Mouse (Mus musculus): ENCODE results near the gene Ngdn. TPM values are rescaled to one million over a fixed set of nuclear protein-coding genes. Genes with fewer than 3 reads are reported as not detected.

The Ngdn gene
- polyA plus RNA-seq, 1 experiment, result 17.0 TPM

GRCm38 (mm10) chr14:55063581-55064381 is 48.5 kb downstream of the Ngdn start:
- Histone ChIP-seq H3K4me3 (replicated peaks; ENCODE audit: extremely low read depth, low read depth, low read length) (no peak overlapping the region), H3K4me1 (ENCODE audit: control insufficient read depth, insufficient read depth, low read length) (no peaks in the 10 kb centered on the region)
- TF ChIP-seq CTCF (IDR thresholded peaks at IDR 0.05; ENCODE audit: insufficient read depth, low read length) (no peak), POLR2A (IDR thresholded peaks at IDR 0.05; ENCODE audit: borderline replicate concordance, extremely low read depth, low read depth, low read length) (no peak)
- DNase-seq, result no peak
- WGBS, result 85% methylated on average over 22 of the region's 22 CpGs

GRCm38 (mm10) chr14:55064481-55065370 is 49.5 kb downstream of the Ngdn start:
- Histone ChIP-seq H3K4me1 (ENCODE audit: control insufficient read depth, insufficient read depth, low read length) (no peaks in the 10 kb centered on the region), H3K4me3 (replicated peaks; ENCODE audit: extremely low read depth, low read depth, low read length) (no peak overlapping the region)
- TF ChIP-seq POLR2A (IDR thresholded peaks at IDR 0.05; ENCODE audit: borderline replicate concordance, extremely low read depth, low read depth, low read length), result no peak
- TF ChIP-seq CTCF (IDR thresholded peaks at IDR 0.05; ENCODE audit: insufficient read depth, low read length), result no peak
- no peak for DNase-seq
- 77% methylated on average over 35 of the region's 35 CpGs for WGBS

DNA sequence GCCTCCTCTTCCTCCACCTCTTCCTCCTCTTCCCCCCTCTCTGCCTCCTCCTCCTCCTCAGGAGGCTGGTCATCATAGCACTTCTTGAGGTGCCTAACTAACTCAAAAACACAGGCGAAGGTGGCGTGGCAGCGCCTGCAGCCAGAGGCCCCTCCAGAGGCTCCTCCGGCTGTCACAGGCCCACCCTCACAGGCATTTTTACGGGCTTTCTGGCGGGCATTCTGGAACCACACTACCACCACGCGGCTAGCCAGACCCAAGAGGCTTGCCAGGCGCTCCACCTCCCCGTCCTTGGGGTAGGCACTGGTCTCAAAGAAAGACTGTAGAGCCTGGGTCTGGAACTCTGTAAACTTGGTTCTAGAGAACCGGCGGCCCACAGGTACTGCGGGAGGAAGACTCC is 50.1 kb downstream of the Ngdn start:
- no peak for DNase-seq
- TF ChIP-seq POLR2A (IDR thresholded peaks at IDR 0.05; ENCODE audit: borderline replicate concordance, extremely low read depth, low read depth, low read length) (no peak), CTCF (IDR thresholded peaks at IDR 0.05; ENCODE audit: insufficient read depth, low read length) (no peak)
- no peaks in the 10 kb centered on the region for H3K4me1 ChIP-seq (ENCODE audit: control insufficient read depth, insufficient read depth, low read length)
- no peak overlapping the region for H3K4me3 ChIP-seq (replicated peaks; ENCODE audit: extremely low read depth, low read depth, low read length)
- 87% methylated on average over 13 of the region's 13 CpGs for WGBS

DNA sequence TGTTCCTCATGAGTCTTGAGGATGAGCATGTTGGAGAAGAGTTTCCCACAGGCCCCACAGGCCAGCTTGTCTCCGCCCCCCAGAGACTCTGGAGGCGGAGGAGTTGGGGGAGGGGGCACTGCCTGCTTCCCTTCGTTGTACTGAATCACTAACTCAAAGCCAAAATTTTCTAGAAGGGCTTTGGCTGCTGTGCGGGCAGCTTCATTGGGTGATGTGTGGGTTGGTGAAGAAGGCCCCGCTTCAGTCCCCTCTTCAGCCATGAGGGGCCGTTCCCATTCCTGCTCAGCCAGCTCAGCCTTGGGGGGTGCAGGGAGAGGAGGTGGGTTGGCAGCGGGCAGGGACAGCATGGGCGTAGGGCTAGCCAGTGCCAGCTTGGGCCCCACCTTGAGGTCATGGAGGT is 50.8 kb downstream of the Ngdn start:
- H3K4me3 ChIP-seq (replicated peaks; ENCODE audit: extremely low read depth, low read depth, low read length), result no peak overlapping the region
- no peak for DNase-seq
- WGBS, result 85% methylated on average over 8 of the region's 8 CpGs
- no peaks in the 10 kb centered on the region for H3K4me1 ChIP-seq (ENCODE audit: control insufficient read depth, insufficient read depth, low read length)
- TF ChIP-seq CTCF (IDR thresholded peaks at IDR 0.05; ENCODE audit: insufficient read depth, low read length), result no peak

DNA sequence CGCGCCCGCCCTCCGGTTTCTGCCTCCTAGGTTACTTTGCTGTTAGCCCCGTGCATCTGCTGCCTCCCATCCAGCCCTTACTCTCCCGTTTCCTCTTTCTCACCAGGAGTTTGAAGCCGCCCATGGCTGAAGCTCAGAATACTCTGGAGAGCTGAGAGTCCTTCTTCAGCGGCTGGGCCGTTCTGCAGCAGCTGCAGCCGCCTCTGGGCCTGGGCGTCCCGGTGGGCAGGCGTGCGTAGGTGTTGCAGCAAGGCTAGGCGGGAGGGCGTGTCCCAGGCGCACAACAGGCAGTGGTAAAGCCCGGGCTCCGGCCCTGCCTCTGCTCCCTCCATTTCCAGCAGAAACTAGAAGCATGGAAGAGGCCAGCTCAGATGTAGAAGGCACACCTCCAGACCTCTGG is 56.5 kb downstream of the Ngdn start:
- Histone ChIP-seq H3K4me3 (replicated peaks; ENCODE audit: extremely low read depth, low read depth, low read length) (no peak overlapping the region), H3K4me1 (ENCODE audit: control insufficient read depth, insufficient read depth, low read length) (no peaks in the 10 kb centered on the region)
- no peak for DNase-seq
- TF ChIP-seq POLR2A (IDR thresholded peaks at IDR 0.05; ENCODE audit: borderline replicate concordance, extremely low read depth, low read depth, low read length) (no peak), CTCF (IDR thresholded peaks at IDR 0.05; ENCODE audit: insufficient read depth, low read length) (no peak)
- 39% methylated on average over 19 of the region's 19 CpGs for WGBS

Other genes with a start within 250 kb of the Ngdn start
- gene Slc7a8, start 233.5 kb upstream of the Ngdn start, polyA plus RNA-seq (2012; rRNA removed), result 2.9 and 4.0 TPM in 2 replicates
- gene Rnf212b, start 201.3 kb upstream of the Ngdn start, polyA plus RNA-seq (2012; rRNA removed), result not detected in 2 replicates
- gene Homez, start 144.5 kb upstream of the Ngdn start, polyA plus RNA-seq (2012; rRNA removed), result 3.3 and 5.3 TPM in 2 replicates
- gene Ppp1r3e, start 137.9 kb upstream of the Ngdn start, polyA plus RNA-seq (2012; rRNA removed), result 17.8 and 24.4 TPM in 2 replicates
- 69.3 and 70.1 TPM in 2 replicates for gene Bcl2l2, start 132.1 kb upstream of the Ngdn start, polyA plus RNA-seq (2012; rRNA removed)
- 6.8 TPM in 1 of 2 replicates, not detected in the other for gene Gm20521, start 132.0 kb upstream of the Ngdn start, polyA plus RNA-seq (2012; rRNA removed)
- 77.5 and 112 TPM in 2 replicates for gene Pabpn1, start 123.0 kb upstream of the Ngdn start, polyA plus RNA-seq (2012; rRNA removed)
- 61.8 and 63.8 TPM in 2 replicates for gene Slc22a17, start 102.3 kb upstream of the Ngdn start, polyA plus RNA-seq (2012; rRNA removed)
- gene Efs, start 89.3 kb upstream of the Ngdn start, polyA plus RNA-seq (2012; rRNA removed), result 11.8 and 16.3 TPM in 2 replicates
- gene Il25, start 82.8 kb upstream of the Ngdn start, polyA plus RNA-seq (2012; rRNA removed), result not detected in 2 replicates
- gene Cmtm5, start 79.2 kb upstream of the Ngdn start, polyA plus RNA-seq (2012; rRNA removed), result 0.69 and 2.2 TPM in 2 replicates
- gene Myh6, start 48.5 kb upstream of the Ngdn start, polyA plus RNA-seq (2012; rRNA removed), result 82.5 and 128 TPM in 2 replicates
- not detected in 2 replicates for gene Gm17428, start 38.5 kb upstream of the Ngdn start, polyA plus RNA-seq (2012; rRNA removed)
- gene Myh7, start 20.8 kb upstream of the Ngdn start, polyA plus RNA-seq (2012; rRNA removed), result 8.0 and 13.3 TPM in 2 replicates
- gene Zfhx2, start 76.9 kb downstream of the Ngdn start, polyA plus RNA-seq (2012; rRNA removed), result 1.7 and 2.3 TPM in 2 replicates
- gene Thtpa, start 79.3 kb downstream of the Ngdn start, polyA plus RNA-seq (2012; rRNA removed), result 5.2 and 9.2 TPM in 2 replicates
- gene Ap1g2, start 91.1 kb downstream of the Ngdn start, polyA plus RNA-seq (2012; rRNA removed), result 23.8 and 30.8 TPM in 2 replicates
- gene Jph4, start 101.5 kb downstream of the Ngdn start, polyA plus RNA-seq (2012; rRNA removed), result 0.32 and 0.43 TPM in 2 replicates
- not detected in 2 replicates for gene Dhrs2, start 206.6 kb downstream of the Ngdn start, polyA plus RNA-seq (2012; rRNA removed)

Data from lung, adult 2 months (tissue).